Mouse (Mus musculus) 416B (cell line): ENCODE results near the gene Tmem135.

Experiments
- DNase-seq: peaks from one replicate; pipeline ENCODE4 v3.0.0; 2011; ENCODE audit warnings: low read depth

Tmem135 gene

GRCm38 (mm10) chr7:89382892-89383291 is 21.1 kb downstream of the Tmem135 start:
- no peak for DNase-seq

GRCm38 (mm10) chr7:89380935-89381705 is 22.9 kb downstream of the Tmem135 start:
- DNase-seq, result peak; percentile 39

GRCm38 (mm10) chr7:89371623-89372295 is 32.3 kb downstream of the Tmem135 start:
- DNase-seq, result no peak

GRCm38 (mm10) chr7:89370917-89371316 is 33.1 kb downstream of the Tmem135 start:
- DNase-seq, result peak; percentile 79

- DNase-seq, result peak; percentile 61
These were observed 33.9 kb downstream of the Tmem135 start for GRCm38 (mm10) chr7:89370086-89370485.

- DNase-seq, result peak; percentile 66
These were observed 36.4 kb downstream of the Tmem135 start for GRCm38 (mm10) chr7:89367643-89368042.

- no peak for DNase-seq
These were observed 38.7 kb downstream of the Tmem135 start for GRCm38 (mm10) chr7:89365135-89365880.

GRCm38 (mm10) chr7:89363975-89364374 is 40.0 kb downstream of the Tmem135 start:
- DNase-seq, result no peak

- no peak for DNase-seq
These were observed 47.7 kb downstream of the Tmem135 start for GRCm38 (mm10) chr7:89356307-89356706.

- DNase-seq, result no peak
These were observed 48.3 kb downstream of the Tmem135 start for GRCm38 (mm10) chr7:89355519-89356255.

- peak; percentile 17 for DNase-seq
These were observed 62.0 kb downstream of the Tmem135 start for GRCm38 (mm10) chr7:89342021-89342420.

GRCm38 (mm10) chr7:89339808-89340207 is 64.2 kb downstream of the Tmem135 start:
- DNase-seq, result no peak

- DNase-seq, result no peak
These were observed 64.9 kb downstream of the Tmem135 start for GRCm38 (mm10) chr7:89339142-89339435.

GRCm38 (mm10) chr7:89338350-89339141 is 65.5 kb downstream of the Tmem135 start:
- DNase-seq, result peak; percentile 87

GRCm38 (mm10) chr7:89337711-89338349 is 66.2 kb downstream of the Tmem135 start:
- peak; percentile 39 for DNase-seq

- DNase-seq, result no peak
These were observed 67.6 kb downstream of the Tmem135 start for GRCm38 (mm10) chr7:89336434-89336833.

GRCm38 (mm10) chr7:89335316-89335715 is 68.7 kb downstream of the Tmem135 start:
- DNase-seq, result no peak

GRCm38 (mm10) chr7:89329896-89330295 is 74.1 kb downstream of the Tmem135 start:
- no peak for DNase-seq

- DNase-seq, result no peak
These were observed 76.3 kb downstream of the Tmem135 start for GRCm38 (mm10) chr7:89327731-89328130.

GRCm38 (mm10) chr7:89326761-89327160 is 77.3 kb downstream of the Tmem135 start:
- DNase-seq, result no peak

- DNase-seq, result no peak
These were observed 77.8 kb downstream of the Tmem135 start for GRCm38 (mm10) chr7:89326202-89326601.
